Mouse (Mus musculus): Measurements from ENCODE around the gene Shld2.

The Shld2 gene

DNA sequence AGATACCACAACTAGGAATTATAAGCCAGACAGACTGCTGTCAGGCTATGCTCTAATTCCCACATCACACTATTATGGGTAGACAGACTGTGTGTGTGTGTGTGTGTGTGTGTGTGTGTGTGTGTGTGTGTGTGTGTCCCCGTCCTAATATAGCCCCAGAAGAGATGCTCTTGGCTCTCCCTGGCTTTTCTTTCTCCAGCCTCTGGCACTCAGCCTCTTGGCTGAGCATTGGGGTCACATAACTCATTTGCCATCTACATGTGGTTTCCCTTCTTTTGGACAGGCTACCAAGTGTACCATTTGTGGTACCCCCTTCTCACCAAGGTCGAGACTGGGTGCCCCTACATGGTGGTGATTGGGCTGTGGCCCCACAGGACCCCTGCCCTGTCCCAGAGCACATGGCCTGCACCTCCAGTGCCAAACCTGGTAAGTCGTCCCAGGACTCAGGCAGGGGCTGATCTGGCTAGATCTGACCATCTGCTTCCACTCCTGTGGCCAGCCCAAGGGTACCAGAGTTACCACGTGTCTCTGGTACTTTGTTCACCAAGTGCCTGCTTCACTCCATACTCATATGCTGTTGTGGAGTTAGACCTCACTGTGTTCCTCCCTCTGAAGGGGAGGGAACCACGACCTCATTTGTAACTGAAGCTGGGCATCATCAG, 88.7 kb downstream of the Shld2 start:
- no peak for TF ChIP-seq GATA4 (IDR thresholded peaks at IDR 0.05; ENCODE audit: insufficient replicate concordance, low read length)

DNA sequence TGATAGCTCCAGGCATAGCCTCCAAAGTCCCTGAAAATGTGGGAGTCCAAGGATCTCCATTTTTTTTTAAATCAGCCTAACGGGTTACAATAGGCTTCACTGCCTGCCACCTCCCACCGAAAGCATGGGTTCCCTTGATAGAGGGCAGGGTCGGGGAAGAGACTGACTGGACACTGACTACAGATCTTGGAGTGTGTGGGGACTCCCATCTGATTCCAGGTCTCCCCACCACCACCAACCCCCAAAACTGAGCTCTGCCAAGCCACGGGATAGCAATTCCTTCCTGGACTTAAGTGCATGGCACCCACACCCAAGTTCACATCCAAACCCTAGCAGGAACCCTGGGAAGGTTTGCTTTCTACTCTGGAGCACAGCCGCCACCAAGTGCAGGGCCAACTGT, 89.9 kb downstream of the Shld2 start:
- no peak for TF ChIP-seq GATA4 (IDR thresholded peaks at IDR 0.05; ENCODE audit: insufficient replicate concordance, low read length)

DNA sequence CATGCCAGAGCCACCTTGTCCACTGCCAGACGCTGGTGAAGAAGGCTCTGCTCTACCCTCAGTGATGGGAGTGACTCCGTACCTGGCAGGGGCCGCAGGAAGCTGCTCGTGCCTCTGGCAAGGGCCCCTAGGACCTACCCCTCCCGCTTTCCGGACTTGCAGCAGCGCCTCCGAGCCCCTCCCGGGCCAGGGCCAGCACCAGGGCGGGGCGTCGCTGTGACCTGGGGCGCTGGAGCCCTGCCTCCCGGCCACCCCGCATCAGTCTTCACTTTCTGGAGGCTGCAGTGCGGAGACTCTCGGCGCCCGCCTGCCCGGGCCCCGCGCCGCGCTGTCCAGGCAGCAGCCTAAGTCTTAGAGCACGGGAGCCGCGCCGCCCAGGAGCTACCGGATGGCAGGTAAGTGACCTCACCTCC, 90.5 kb downstream of the Shld2 start:
- TF ChIP-seq GATA4 (IDR thresholded peaks at IDR 0.05; ENCODE audit: insufficient replicate concordance, low read length), result no peak

DNA sequence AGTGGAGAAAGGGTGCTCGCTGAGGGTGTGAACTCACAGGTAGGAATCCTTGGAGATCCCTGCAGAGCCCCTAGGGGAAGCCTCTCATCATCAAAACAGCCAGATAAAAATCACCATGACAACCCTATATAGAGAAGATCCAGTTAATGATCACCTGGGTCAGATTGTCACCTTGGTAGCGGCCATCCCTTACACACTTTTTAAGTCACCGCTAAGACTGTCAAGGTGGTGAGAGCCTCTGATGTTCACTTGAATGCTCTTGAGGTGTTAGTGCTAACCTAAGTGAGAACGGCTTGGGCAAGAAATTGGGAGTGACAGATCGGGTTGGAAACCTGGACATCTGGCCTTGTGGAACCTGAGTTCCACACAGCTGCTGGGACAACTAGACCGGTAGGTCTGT, 91.0 kb downstream of the Shld2 start, which contains the start of gene Syt15:
Gene Syt15, plus strand, starts transcription at position 301 of the 400 bp plus-strand sequence.
- no peak for TF ChIP-seq GATA4 (IDR thresholded peaks at IDR 0.05; ENCODE audit: insufficient replicate concordance, low read length)

DNA sequence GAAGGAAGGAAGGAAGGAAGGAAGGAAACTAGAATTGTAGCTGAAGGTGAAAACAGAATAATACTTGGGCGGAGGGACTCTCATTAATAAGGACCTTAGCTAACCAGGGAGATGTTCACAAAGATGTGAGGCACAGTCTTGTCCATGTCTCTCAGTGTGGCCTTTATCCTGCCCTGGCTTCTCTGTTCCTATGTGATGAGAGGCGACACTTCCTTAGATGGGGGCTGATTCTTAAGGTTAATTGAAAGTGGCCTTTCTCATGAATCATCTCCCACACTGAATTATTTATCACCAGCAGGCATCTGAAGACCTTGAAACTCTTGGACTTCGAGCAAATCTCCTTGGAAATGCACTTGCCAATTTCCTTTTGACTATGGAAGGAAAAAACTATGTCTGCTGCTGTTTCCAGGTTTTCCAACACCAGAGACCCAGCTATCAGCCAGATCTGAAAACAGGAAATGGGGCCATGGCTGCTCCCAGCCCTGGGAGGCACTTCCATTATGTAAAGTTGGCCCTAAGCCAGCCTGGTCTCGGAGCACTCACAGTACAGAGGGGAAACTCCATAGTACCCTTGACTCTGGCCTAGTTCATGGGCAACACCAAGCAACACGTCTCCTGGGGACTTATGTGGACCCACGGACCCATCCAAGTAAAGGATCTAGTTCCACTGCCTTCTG, 94.7 kb downstream of the Shld2 start:
- TF ChIP-seq GATA4 (IDR thresholded peaks at IDR 0.05; ENCODE audit: insufficient replicate concordance, low read length), result no peak

DNA sequence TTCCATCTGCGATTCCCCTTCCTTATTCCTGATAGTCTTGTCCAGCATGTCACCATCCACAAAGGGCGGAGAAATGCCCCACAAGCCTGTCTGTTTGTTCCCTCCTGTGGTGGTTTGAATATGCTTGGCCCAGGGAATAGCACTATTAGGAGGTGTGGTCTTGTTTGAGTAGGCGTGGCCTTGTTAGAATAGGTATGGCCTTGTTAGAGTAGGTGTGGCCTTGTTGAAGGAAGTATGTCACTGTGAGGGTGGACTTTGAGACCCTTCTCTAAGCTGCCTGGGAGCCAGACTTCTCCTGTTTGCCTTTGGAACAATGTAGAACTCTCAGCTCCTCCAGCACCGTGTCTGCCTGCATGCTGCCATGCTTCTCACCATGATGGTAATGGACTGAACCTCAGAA, 100.4 kb downstream of the Shld2 start:
- no peak for TF ChIP-seq GATA4 (IDR thresholded peaks at IDR 0.05; ENCODE audit: insufficient replicate concordance, low read length)

DNA sequence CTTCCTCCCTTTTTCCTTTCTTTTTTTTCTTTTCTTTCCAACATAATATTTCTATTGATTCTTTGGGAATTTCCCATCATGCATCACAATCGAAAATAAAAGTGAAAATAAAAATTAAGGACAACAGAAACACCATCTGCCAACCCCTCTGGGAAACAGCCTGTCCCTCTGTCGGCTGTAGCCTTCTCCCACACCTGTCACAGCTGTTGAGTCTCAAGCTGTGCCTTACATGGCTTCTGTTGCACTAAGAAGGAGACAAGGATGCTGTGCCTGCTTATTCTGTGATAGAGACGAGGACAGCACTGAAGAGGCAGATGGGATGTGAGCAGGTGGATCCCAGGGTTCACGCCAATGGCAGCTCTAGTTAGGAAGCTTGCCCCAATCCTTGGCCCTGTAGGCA, 101.2 kb downstream of the Shld2 start:
- TF ChIP-seq GATA4 (IDR thresholded peaks at IDR 0.05; ENCODE audit: insufficient replicate concordance, low read length), result no peak

DNA sequence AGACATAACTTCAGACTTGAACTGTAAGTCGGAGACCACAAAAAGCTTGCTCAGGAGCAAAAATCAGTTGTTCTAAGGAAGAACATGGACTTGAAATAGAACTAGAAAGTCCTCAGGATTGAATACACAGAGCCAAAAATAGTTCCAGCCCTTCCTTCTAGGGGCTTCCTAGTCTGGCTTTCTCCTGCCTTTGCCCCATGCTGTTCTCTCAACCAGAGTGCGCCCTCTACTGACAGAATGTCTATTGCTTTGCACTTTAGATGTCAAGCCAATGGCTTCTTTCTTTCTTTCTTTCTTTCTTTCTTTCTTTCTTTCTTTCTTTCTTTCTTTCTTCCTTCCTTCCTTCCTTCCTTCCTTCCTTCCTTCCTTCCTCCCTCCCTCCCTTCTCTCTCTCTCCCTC, 101.6 kb downstream of the Shld2 start:
- no peak for TF ChIP-seq GATA4 (IDR thresholded peaks at IDR 0.05; ENCODE audit: insufficient replicate concordance, low read length)

DNA sequence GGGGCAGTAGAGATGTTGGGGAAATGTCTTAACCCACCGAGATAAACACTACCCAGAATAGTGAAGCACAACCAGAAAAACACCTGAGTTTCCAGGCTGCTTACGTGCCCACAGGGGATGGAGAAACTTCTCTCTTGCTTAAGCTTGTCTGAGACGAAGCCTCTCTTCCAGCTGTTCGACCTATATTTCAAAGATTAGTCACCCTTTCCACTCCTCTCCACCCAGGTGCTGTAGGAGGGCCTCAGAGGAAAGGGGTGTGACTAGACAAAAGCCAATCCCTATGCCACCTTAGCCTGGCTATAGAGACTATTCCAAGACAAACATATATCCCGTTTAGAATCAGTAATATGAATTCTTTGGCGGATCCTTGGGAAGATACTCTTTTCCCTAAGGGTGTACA, 102.3 kb downstream of the Shld2 start:
- no peak for TF ChIP-seq GATA4 (IDR thresholded peaks at IDR 0.05; ENCODE audit: insufficient replicate concordance, low read length)

DNA sequence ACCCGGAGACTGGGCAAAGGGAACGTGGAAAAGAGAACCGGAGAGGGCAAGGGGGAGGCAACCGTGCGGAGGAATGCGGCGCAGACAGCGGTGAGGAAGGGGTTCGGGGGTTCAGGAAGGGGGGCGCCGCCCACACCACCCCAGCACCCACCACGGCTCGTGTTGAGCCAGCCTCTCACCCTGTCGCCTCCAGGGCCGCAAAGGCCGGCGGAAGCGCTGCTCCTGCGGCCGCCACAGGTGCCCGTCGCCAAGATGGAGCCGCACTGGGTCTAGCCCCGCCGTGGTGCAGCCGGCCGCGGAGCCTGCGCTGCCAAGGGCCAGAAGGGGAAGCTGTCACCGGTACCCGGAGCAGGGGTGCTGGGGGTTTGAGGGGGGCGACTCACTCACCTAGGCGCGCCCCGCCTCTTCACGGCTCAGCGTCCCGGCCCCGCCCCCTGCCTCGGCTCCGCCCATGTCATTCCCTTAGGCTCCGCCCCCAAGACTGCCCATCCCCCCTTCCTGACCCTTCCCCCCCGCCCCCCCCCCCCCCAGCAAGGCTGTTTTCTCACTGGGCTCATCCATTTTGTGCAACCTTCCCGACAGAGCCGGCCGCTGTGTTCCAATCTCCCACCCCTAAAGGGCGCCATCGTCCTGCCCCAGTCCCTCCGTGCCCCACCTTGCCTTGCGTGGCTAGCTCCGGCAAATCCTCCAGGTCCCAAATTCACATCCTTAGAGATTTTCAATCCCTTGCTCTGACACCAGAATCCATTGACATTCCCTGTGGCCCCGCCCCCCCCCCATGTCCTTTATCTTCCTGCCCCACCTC, 108.9 kb downstream of the Shld2 start, which contains the start of gene Gprin2:
Gene Gprin2, minus strand, starts transcription at position 423 of the 805 bp plus-strand sequence.
- TF ChIP-seq GATA4 (IDR thresholded peaks at IDR 0.05; ENCODE audit: insufficient replicate concordance, low read length), result no peak

DNA sequence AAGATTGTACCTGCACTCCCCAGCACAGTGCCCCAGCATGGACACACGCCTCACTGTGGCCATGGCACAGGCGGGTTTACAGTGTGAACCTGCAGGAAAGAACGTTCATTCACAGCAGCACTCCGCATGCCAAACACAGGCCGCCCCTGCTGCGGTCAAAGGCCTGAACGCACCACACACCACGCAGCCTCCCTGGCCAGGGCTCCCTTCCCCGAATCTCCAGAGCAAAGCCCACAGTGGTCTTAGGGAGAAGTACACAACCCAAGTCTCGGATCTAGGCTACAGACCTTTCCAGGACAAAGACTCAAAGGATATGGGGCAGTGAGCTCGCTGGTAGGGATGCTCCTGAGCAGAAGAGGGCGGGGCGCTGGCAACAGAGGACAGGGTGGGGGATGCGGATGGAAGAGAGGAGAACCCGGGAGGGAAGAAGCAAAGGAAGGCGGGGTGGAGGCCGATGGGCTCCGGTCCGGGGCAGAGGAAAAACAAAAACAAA, 109.5 kb downstream of the Shld2 start:
- TF ChIP-seq GATA4 (IDR thresholded peaks at IDR 0.05; ENCODE audit: insufficient replicate concordance, low read length), result no peak

DNA sequence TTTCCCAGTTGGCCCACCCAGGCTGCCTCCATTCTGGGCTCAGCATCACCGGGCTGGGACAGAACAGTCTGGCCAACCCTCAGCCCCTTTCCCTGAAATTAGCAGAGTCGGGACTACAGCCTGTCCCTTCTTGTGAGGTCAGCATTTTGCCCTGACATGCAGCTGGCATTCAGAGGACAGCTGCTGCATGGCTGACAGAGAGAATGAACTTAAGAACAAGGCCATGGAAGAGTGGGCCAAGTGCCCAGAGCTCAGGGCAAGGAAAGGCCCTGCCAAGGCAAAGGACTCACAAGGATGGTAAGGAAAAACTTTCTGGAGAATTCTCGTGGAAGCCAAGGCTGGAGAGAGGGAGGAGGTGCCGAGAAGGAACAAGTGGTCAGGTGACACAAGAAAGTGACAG, 113.6 kb downstream of the Shld2 start:
- TF ChIP-seq GATA4 (IDR thresholded peaks at IDR 0.05; ENCODE audit: insufficient replicate concordance, low read length), result no peak

DNA sequence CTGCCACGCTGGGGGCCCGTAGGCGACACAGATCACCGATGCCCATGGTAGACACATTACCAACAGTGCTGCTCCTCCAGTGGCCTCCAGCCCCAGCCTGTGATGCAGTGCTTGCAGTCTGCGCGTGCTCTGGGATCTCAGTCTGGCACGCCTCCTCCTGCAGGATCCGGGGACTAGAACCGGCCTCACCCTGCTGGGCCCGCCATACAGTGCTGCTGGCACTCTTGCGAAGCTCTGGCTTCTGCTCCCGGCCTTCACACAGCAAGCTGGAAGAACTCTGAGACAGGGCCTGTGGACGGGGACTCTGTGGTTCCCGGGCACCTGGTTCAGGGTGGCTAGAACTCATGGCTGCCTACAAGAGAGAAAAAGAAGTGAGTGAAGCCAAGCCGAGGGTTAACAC, 114.8 kb downstream of the Shld2 start:
- no peak for TF ChIP-seq GATA4 (IDR thresholded peaks at IDR 0.05; ENCODE audit: insufficient replicate concordance, low read length)

DNA sequence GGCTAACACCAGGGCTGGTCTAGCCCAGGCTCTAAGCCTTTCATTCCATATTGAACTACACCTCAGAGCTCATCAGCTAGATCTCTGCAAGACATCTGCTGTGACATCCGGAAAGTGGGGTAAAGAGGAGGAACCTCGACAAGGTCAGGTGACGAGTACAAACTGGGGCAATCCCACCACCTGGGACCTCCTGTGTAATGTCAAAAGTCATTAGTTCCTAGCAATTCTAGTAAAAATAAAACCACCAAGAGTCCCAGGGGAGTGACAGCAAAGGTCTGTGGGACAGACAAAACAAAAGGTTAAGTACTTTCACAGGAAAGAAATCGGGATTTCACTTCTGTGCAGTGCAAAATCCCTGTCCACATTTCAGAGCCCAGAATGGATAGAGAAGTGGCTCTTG, 116.4 kb downstream of the Shld2 start:
- TF ChIP-seq GATA4 (IDR thresholded peaks at IDR 0.05; ENCODE audit: insufficient replicate concordance, low read length), result no peak

DNA sequence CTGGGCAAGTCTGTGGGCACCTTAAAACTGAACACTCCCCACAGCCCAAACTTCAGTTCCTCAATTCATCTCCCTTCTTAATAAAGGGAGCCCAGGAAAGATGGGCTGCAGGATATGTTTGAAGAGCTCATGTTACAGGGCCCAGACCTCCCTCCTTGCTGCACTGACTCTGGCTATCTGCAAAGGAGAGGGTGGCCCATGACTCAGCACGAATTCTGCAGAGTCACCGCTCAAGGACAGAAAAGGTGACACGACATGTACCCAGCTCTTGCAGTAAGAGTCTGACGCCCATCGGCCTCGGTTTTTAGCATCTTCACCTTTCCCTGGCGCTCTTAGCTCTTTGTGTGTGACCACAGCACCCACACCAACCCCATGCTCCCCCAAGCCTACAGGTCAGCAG, 119.9 kb downstream of the Shld2 start:
- TF ChIP-seq GATA4 (IDR thresholded peaks at IDR 0.05; ENCODE audit: insufficient replicate concordance, low read length), result no peak

DNA sequence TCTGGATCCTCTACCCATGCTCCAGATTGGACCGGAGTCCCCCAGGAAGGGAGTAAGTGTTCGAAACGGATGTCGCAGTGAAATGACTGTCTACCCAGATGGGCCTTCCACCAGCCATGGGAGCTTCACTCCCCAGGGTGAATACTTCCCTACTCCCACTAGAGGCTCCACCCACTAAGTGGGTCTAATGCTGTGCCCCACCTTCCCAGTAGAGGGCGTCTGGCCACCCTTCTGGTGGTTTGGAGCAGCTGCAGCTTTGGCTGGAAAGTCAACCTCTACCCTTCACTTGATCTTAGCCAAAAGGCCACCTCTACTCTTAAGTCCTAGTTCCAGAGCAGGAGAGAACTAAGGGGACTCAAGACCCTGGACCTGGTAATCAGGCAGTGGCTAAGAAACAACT, 121.7 kb downstream of the Shld2 start:
- TF ChIP-seq GATA4 (IDR thresholded peaks at IDR 0.05; ENCODE audit: insufficient replicate concordance, low read length), result no peak

All from liver, adult (tissue).